Mouse (Mus musculus): ENCODE results near the gene Samd5.

GRCm38 (mm10) chr10:9698141-9698540 lies 23.1 kb upstream of the Samd5 start:
- TF ChIP-seq POLR2A (IDR thresholded peaks at IDR 0.05; ENCODE audit: low read depth, low read length), result no peak
- no peak for TF ChIP-seq CTCF (IDR thresholded peaks at IDR 0.05; ENCODE audit: extremely low read depth, insufficient read depth, insufficient read length, insufficient replicate concordance)
